Mouse (Mus musculus) heart, postnatal 4 days (tissue): ENCODE results near the gene Plekhg1. TPM values are rescaled to one million over a fixed set of nuclear protein-coding genes. Genes with fewer than 3 reads are reported as not detected.

Experiments
- total RNA-seq, 2 experiments: library from RNA; stranded (reverse); gene quantifications; 2 replicates each; pipeline ENCODE4 v1.2.3; 2021

Gene Plekhg1
- total RNA-seq, 2 experiments from 2014 or later = 22.1 to 22.7 TPM

Other genes starting within 250 kb of the Plekhg1 start
- under 1 TPM; 0.29 to 0.38 TPM for gene Iyd, start 200.1 kb upstream of the Plekhg1 start, total RNA-seq
- 1 to 10 TPM; 6.6 to 8.0 TPM for gene Mthfd1l, start 232.8 kb downstream of the Plekhg1 start, total RNA-seq